Mouse (Mus musculus) liver, adult 2 months (tissue): Measurements from ENCODE around the gene Trio. TPM values are rescaled to one million over a fixed set of nuclear protein-coding genes. Genes with fewer than 3 reads are reported as not detected.

Experiments
- DNase-seq: peaks from one replicate; pipeline ENCODE4 v3.0.0-alpha.2; 2011; ENCODE audit warnings: low read depth, low spot score; ENCODE audit errors: extremely low read depth
- H3K27ac ChIP-seq: fragments of 200-500 bp; replicated peaks from 2 replicates; pipeline ENCODE4 v1.5.1; 2012; ENCODE audit warnings: low read depth, mild to moderate bottlenecking, control low read depth, inconsistent platforms, low read length; ENCODE audit not compliant: insufficient read depth
- H3K27me3 ChIP-seq: fragments of 200-500 bp; 2 replicates; pipeline ENCODE4 v1.6.1; 2012; ENCODE audit warnings: mild to moderate bottlenecking, moderate library complexity, low read length, inconsistent platforms; ENCODE audit not compliant: control insufficient read depth, insufficient read depth
- H3K36me3 ChIP-seq: fragments of 200-500 bp; 2 replicates; pipeline ENCODE4 v1.6.1; 2012; ENCODE audit warnings: low read length, inconsistent platforms; ENCODE audit not compliant: control insufficient read depth, insufficient read depth
- H3K4me1 ChIP-seq: fragments of 200-500 bp; 2 replicates; pipeline ENCODE4 v1.6.1; 2011; ENCODE audit warnings: low read length; ENCODE audit not compliant: control insufficient read depth, insufficient read depth
- H3K4me3 ChIP-seq: fragments of 200-500 bp; 2 replicates; pipeline ENCODE4 v1.5.1; 2011; ENCODE audit warnings: low read depth, mild to moderate bottlenecking, control low read depth, low read length, moderate library complexity; ENCODE audit not compliant: insufficient read depth
- H3K79me2 ChIP-seq: fragments of 200-500 bp; 2 replicates; pipeline ENCODE4 v1.6.1; 2012; ENCODE audit warnings: inconsistent platforms, mild to moderate bottlenecking, low read length, moderate library complexity; ENCODE audit not compliant: control insufficient read depth, insufficient read depth
- H3K9ac ChIP-seq: fragments of 200-500 bp; 2 replicates; pipeline ENCODE4 v1.6.1; 2012; ENCODE audit warnings: low read depth, mild to moderate bottlenecking, control low read depth, inconsistent platforms, low read length
- CTCF ChIP-seq: fragments of 200-500 bp; IDR thresholded peaks from 2 replicates; pipeline ENCODE4 v1.5.1; 2011; ENCODE audit warnings: low read depth, low read length, control low read depth
- POLR2A ChIP-seq: fragments of 200-500 bp; IDR thresholded peaks from 2 replicates; pipeline ENCODE4 v1.6.1; 2011; ENCODE audit warnings: low read length, control low read depth; ENCODE audit not compliant: insufficient read depth; ENCODE audit errors: extremely low read depth
- WGBS: fragments of 180-500 bp; shearing (Covaris S2); methylation state at CpG from one replicate; pipeline ENCODE4 v1.1.7; 2018; 5-methylcytosine and 5-hydroxymethylcytosine counted together
- polyA plus RNA-seq: library from polyadenylated mRNA; depleted of rRNA; stranded (reverse); fragments of >200 nt; gene quantifications from 2 replicates; pipeline ENCODE4 v1.2.3, GENCODE M21; 2012; rRNA removed
- total RNA-seq: library from RNA; depleted of rRNA; stranded (reverse); fragments of >200 nt; gene quantifications from 2 replicates; pipeline ENCODE4 v1.2.3, GENCODE M21; 2014; rRNA removed

Trio gene
- total RNA-seq (17.9 and 25.4 TPM in 2 replicates), polyA plus RNA-seq (5.8 and 10.6 TPM in 2 replicates)

- H3K27me3 ChIP-seq = no peaks in the 10 kb centered on the region
- H3K9ac ChIP-seq = peak within 1 kb of the TSS; percentile 90
- H3K4me3 ChIP-seq = peak within 1 kb of the TSS; percentile 80
- peaks cover 29% of the 10 kb centered on the region for H3K79me2 ChIP-seq
- H3K27ac ChIP-seq = peak within 1 kb of the TSS; percentile 83
- H3K36me3 ChIP-seq = no peaks in the 10 kb centered on the region
- TF ChIP-seq POLR2A = 0 out of 2 replicates have a peak, but pooled peaks have one; percentile 32
- no peak for TF ChIP-seq CTCF
- 10% methylated on average over 91 of the region's 94 CpGs for WGBS
- peak; percentile 91 for DNase-seq
- H3K4me1 ChIP-seq = peaks cover 7% of the 10 kb centered on the region
These were observed at the start of gene Trio for GRCm38 (mm10) chr15:28025447-28026166. Gene Trio (minus strand): TSS chr15:28025848.

DNA sequence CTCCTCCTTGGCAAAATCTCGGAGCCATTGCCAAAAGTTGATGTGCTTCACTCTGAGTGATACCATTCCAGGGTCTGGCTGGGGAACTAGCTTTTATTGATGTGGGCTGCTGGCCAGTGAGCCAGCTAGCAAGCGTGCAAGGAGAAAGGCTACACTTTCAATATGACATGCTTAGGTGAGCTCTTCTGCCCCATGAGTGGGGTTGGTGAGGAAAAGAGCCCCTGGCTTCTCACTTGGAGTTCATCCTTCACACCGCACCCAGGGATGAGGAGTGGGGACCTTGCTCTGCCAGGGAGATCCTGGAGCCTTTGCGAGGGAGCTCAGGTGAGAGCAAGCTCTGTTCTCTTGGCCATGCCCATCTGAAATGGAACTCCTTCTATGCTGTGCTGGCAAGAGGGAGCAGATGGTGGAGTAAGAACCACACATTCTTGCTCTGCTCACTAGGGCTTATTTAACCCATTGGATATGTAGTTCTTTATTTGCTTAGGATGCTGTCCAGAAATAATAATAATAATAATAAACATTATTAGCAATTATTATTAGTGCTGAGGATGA lies 48.8 kb upstream of the Trio start:
- TF ChIP-seq CTCF = no peak
- TF ChIP-seq POLR2A = no peak
- H3K4me3 ChIP-seq = no peak overlapping the region
- no peak overlapping the region for H3K27ac ChIP-seq
- H3K27me3 ChIP-seq = no peaks in the 10 kb centered on the region
- no peak overlapping the region for H3K9ac ChIP-seq
- H3K79me2 ChIP-seq = no peaks in the 10 kb centered on the region
- WGBS = 65% methylated on average over 4 of the region's 4 CpGs
- H3K4me1 ChIP-seq = peaks cover 5% of the 10 kb centered on the region
- H3K36me3 ChIP-seq = no peaks in the 10 kb centered on the region
- DNase-seq = peak; percentile 39

DNA sequence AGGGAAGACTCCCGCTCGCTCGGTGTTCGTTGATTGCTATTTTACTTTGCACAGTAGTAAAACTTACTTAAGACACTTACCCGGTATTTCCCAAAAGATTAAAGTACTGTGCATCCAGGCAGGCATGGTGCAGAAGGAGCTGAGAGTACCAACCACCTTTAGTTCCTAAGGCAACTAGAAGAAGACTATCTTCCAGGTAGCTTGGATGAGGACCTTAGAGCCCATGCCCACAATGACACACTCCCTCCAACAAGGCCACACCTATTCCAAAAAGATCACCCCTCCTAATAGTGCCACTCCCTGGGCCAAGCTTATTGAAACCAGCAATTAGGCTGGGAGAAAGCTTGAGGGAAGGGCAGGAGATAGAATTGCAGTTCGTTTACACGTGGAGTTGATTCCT lies 46.0 kb upstream of the Trio start:
- no peak overlapping the region for H3K27ac ChIP-seq
- no peaks in the 10 kb centered on the region for H3K27me3 ChIP-seq
- no peak overlapping the region for H3K4me3 ChIP-seq
- peaks cover 5% of the 10 kb centered on the region for H3K4me1 ChIP-seq
- WGBS = 76% methylated on average over 7 of the region's 7 CpGs
- no peaks in the 10 kb centered on the region for H3K36me3 ChIP-seq
- TF ChIP-seq CTCF (no peak), POLR2A (no peak)
- no peaks in the 10 kb centered on the region for H3K79me2 ChIP-seq
- DNase-seq = no peak
- H3K9ac ChIP-seq = no peak overlapping the region

DNA sequence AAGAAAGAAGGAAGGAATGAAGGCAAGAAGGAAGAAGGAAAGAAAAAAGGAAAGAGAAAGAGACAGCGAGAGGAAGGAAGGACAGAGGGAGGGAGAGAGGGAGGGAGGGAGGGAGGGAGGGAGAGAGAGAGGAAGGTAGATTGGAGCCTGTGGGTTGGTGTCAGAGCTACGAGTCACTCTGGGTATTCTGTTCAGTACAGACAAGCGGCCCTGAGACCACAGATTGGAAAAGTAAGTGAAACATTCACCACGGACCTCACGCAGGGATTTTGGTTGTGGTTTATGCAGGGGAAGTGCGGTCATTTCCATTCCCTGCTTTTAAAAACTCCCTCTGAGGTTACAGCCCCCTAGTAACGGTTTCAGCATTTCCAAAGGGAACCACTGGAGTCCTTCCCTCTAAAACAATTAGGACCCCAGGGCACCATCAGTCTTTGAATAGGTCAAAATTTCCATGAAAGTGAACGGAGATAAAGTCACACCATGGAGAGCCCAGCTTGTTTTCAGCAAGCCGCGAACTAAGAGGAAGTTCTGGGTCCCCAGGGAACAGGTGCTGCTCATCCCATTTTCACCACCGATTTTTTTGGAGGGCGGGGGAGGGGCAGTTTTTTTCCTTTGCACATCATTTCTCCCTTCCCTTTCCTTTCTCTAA lies 45.2 kb upstream of the Trio start:
- H3K36me3 ChIP-seq = no peaks in the 10 kb centered on the region
- no peaks in the 10 kb centered on the region for H3K79me2 ChIP-seq
- TF ChIP-seq CTCF (no peak), POLR2A (no peak)
- H3K27ac ChIP-seq = peak overlapping the region; percentile 57
- peak; percentile 50 for DNase-seq
- no peaks in the 10 kb centered on the region for H3K27me3 ChIP-seq
- H3K4me3 ChIP-seq = peak overlapping the region; percentile 59
- H3K4me1 ChIP-seq = peaks cover 5% of the 10 kb centered on the region
- WGBS = 10% methylated on average over 12 of the region's 12 CpGs
- peak overlapping the region; percentile 71 for H3K9ac ChIP-seq

- peak; percentile 77 for DNase-seq
- Histone ChIP-seq H3K27me3 (no peaks in the 10 kb centered on the region), H3K27ac (peak overlapping the region; percentile 57), H3K9ac (0 out of 2 replicates have a peak overlapping the region, but pooled peaks have one; percentile 2), H3K4me1 (peaks cover 5% of the 10 kb centered on the region), H3K4me3 (peak overlapping the region; percentile 59), H3K79me2 (no peaks in the 10 kb centered on the region), H3K36me3 (no peaks in the 10 kb centered on the region)
- no peak for TF ChIP-seq POLR2A
- no peak for TF ChIP-seq CTCF
- 39% methylated on average over 5 of the region's 5 CpGs for WGBS
These were observed 44.6 kb upstream of the Trio start for GRCm38 (mm10) chr15:28070221-28070620.
